Mouse (Mus musculus) adrenal gland, adult 18-20 months (tissue): ENCODE measurements around the gene Gpr88. TPM values are rescaled to one million over a fixed set of nuclear protein-coding genes. Genes with fewer than 3 reads are reported as not detected.
"Not testable (repeated sequence)": the region's sequence is repeated elsewhere in the genome, so short reads cannot be mapped to it uniquely, and the experiment has no call there.

Source experiments
- DNase-seq, 2 experiments: peaks; one replicate each; pipeline ENCODE4 v3.0.0; 2021 to 2022; ENCODE audit warnings: low spot score in 2 of 2
- total RNA-seq, 2 experiments: library from RNA; stranded (reverse); gene quantifications; 1 replicate in 1 of 2; 2 replicates in 1 of 2; pipeline ENCODE4 v1.2.3; 2021

The Gpr88 gene
- total RNA-seq, 2 experiments from 2014 or later: 0.27 to 1.5 TPM

DNA sequence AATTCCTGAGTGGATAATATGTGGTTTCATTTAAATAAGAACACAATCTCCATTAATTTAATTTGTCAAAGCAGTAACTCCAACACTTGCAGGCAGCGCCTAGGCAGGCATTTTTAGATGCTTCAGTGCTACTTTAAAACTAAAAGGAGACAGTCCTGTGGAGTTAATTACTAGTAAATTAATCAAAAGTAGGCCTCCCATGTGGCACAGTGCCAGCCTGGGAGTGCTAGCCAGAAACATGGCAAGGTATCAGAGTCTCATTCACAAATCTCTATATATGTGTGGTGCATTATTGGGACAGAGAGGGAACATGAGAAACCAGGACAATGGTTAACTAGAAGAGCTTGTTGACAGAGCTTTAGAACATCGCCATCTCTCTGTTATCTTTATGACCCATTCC is 4.3 kb downstream of the Gpr88 start:
- no peak for DNase-seq

DNA sequence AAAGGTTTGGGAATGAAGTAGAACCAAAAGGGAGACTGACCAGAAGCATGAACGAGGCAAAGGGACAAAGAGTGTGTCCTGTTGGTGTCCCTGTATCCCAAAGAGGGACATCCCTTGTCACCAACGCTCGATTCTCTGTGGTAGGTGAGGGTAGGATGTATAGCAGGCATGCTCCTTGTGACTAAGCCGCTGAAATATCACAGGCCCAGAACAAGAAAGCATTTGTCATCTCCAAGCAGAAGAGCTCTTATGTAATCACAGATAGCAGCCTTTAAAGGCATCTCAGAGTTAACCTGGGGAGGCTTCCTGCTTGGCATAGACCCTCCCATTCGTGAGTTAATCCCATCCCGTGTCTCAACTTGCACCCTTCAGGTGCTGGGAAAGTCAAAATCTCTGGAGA is 8.8 kb downstream of the Gpr88 start:
- no peak for DNase-seq

- DNase-seq: no peak
Observed at GRCm38 (mm10) chr3:116242685-116243084, 10.6 kb downstream of the Gpr88 start.

DNA sequence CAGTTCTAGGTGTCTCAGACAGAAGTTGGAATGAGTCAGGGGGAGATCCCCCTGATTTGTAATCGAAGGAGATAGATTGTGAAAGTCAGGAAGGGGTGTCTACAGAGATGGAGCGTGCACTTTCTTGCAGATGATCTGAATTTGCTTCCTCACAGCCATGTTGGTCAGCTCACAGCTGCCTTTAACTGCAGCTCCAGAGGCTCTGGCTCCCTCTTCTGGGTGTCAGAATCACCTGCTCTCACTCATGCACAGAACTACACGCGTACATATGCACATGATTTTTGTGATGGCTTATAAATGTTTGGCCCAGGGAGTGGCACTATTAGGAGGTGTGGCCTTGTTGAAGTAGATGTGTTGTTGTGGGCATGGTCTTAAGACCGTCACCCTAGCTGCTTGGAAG is 15.8 kb downstream of the Gpr88 start:
- no peak for DNase-seq

GRCm38 (mm10) chr3:116236856-116237255 is 16.4 kb downstream of the Gpr88 start:
- no peak for DNase-seq

DNA sequence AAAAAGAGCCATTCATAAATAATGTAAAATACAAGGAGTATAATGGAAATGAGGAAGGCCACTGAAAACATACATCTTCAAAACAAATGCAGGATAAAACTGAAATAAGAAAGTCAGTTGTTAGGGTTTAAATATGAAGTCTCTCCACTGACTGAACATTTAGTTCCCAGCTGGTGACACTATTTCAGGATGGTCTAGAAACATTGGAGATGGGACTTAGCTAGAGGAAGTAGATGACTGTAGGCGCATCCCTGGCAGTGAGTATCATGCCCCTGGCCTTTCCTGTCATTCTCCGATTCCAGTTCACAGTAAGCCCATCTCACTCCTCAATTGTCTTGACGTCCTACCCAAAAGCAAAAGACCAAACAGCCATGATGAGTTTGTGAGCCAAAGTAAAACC is 19.8 kb downstream of the Gpr88 start:
- no peak for DNase-seq

- no peak for DNase-seq
Observed at GRCm38 (mm10) chr3:116232763-116233162, 20.5 kb downstream of the Gpr88 start.

DNA sequence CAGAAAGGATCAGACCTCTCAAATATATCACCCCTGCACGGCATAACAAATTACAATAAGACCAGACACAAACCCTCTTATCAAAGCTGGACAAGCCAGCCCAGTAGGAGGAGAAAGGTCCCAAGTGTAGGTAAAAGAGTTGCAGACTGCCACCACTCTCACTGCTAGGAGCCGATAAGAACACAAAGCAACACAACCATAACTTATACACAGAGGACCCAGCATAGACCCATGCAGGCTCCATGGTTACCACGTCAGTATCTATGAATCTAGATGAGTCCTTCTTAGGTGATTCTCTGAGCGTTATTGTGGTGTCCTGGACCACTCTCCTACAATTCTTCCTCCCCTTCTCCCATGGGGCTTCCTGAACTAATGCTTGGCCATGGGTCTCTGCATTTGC is 24.0 kb downstream of the Gpr88 start:
- DNase-seq: no peak

DNA sequence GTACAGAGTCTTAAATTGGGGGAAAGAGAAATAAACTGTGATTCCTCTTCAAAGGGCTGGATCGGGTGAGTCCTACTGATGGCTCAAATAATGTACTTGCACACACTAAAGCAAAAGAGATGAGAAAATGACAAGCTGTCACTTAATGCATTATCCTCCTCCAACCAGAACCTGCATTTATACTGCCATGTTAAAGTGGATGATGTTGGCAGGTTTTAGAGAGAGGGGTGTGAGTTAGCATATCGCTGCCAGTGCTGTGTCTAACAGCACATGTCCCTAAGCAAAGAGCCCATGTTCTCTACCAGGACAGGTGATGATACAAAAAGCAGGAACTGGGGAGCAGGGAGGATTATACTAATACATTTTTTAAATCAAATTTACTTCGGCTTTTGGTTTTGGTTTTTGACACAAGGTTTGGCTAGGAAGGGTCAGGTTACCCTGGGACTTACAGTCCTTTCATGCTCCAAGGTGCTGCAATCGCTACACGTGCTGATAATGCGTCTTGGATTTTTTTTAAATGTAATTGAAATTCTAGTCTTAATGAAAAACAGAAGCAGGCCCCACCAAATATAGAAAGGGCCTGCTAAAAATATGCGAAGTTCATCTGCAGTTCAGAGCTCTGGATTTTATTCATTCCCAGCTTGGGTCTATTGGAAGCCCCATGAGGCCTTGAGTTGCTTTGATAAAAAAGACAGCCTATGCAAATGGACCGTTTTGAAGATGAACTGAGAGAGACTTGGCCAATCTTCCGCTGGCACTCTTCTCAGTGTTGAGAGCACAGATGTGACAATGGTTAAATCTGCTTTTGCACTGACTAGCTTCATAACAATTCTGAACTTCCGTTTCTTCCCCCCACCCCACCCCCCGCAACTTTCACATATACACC is 24.7 kb downstream of the Gpr88 start:
- DNase-seq: no peak

DNA sequence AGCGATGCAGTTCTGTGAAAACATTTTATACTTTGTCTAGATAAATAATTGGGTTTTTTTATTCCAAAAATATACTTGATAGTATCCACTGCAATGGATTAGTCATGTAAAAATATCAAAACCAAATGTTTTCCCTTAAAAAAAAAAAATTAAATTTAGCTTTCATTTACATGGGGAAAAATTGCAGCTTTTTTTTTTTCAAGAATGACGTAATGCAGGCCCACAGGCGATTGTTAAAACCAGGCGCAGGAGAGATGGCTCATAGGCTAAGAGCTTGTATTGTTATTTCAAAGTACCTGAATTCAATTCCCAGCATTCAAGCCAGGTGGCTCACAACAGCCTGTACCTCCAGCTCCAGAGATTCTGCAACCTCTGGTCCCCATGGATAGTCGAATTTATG is 25.9 kb downstream of the Gpr88 start:
- DNase-seq: no peak

DNA sequence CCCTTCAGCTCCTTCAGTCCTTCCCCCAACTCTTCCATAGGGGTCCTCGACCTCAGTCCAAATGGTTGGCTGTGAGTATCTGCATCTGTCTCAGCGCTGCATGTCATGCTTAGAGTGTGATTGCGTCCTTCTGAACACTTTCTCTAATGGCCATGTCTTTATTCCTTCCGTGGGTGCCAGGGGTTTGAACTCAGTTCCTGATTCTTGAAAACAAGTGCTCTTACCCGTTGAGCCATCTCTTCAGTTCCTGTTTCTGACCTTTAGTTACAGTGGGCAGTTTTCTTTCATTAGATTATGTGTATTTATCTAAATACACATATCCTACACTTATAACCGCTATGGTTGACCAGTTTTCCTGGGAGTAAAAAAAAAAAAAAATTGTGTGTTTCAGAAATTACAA is 26.4 kb downstream of the Gpr88 start:
- DNase-seq: no peak

DNA sequence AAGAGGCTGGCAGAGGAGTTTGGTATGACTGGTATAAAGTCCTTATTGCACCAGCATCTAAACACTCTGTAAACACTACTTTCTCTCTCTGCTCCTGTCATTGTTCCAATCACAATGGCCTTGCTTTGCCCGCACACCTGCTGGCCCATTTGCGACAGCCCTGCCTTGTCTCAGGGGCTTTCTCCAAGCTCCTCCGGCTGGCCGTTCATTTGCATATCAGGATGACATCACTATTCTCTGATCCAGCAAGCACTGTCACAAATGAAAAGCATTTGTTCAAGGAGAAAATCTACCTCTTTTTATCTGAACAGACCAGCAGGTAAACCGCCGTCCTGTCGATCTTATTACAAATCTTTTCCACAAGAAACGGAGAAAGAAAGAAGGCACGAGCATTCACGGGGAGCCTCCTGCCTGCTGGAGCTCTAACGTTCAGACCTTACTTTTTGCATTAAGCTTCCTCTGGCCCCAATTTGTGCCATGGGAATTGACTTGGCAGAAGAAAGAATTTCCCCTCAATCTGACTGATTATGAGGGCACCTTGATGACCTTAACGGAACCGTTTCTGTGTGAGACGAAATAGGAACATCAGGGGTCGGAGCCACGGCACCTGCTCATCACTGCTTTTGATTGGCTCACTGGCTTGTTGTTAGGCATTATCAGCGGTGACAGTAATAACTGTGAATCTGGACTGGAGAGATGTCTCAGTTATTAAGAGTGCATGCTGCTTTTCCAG is 30.6 kb downstream of the Gpr88 start:
- DNase-seq: no peak

- peak in 1 of 2 experiments; percentile 26 for DNase-seq
Observed at GRCm38 (mm10) chr3:116221686-116222010, 31.7 kb downstream of the Gpr88 start.

- no peak for DNase-seq
Observed at GRCm38 (mm10) chr3:116220980-116221685, 32.2 kb downstream of the Gpr88 start.

- not testable (repeated sequence) for DNase-seq
Observed at GRCm38 (mm10) chr3:116217398-116217797, 35.9 kb downstream of the Gpr88 start.

- DNase-seq: no peak
Observed at GRCm38 (mm10) chr3:116216261-116216660, 37.0 kb downstream of the Gpr88 start.

- no peak for DNase-seq
Observed at GRCm38 (mm10) chr3:116211639-116212038, 41.7 kb downstream of the Gpr88 start.

GRCm38 (mm10) chr3:116210720-116211121 is 42.6 kb downstream of the Gpr88 start:
- DNase-seq: no peak

- DNase-seq: no peak
Observed at GRCm38 (mm10) chr3:116209214-116209613, 44.1 kb downstream of the Gpr88 start.

DNA sequence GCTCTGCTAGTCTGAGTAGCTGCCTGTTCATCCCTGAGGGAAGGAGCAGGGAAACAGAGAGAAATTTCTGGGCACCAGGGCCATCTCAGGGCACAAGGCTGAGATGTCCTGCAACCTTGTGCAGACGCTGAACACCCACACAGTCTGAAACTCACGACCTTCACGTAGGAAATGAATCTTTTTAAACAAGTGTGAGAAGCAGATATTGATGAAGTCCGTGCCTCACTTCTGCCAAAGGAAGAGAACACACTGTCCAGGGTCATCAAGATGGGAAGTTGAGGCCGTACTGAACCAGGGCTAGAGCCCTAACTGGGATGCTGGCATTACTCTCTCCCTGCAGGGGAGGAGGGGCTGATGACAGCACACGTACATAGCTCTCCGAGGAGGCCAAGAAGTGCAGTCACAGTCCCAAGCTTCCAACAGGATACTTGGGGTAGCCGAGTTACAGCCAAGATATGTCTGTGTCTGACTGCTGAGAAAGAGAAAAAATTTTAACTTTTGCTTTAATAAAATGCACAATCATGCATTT is 46.9 kb downstream of the Gpr88 start:
- no peak for DNase-seq

DNA sequence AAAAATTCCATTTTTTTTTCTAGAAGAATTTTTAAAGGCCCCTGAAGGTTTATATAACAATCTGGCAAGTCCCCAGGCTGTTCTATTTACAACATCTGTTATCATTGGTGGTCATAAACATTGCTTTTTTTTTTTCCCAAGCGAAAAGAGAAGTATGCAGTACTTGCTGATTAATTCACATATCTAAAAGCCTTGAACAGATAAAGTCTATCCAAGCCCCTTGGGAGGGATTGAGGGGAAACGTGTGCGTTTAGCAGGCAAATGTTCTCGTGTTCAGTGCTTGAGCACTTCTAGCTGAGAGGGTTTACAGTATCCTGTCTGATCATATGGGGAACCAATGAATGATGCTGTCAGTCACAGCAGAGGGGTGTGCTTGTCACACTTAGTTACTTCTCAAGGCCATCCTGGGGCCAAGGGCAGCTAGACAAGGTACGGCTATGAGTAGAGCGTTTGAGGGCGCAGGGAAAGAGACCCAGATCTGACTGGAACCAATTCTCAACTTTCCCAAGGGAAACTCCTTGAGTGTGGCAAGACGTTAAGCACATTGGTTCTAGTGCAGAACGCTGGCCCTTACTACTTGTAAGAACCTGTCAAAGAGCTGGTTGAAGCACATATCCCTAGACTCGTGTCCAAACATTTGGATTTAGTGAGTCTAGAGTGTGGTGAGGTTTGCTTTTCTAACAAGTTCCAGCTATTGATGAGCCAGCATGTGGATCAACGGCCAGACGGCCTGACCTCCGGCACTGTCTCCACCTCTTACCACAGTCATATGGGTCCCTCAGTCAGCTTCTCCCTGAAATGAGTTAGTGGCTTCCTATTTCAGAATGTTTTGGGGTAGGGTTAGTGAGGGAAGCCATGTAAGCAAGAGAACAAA is 47.7 kb downstream of the Gpr88 start:
- DNase-seq: no peak
